16 mouse cellular contexts compared by ENCODE assay signal in genomic region chrX:98880314-98880713, GRCm38 (mm10).
"Had no signal": no experiment of that assay in that cellular context is flagged by ENCODE, and none has a peak within 500 bp of the region (broad histone marks: within the 10 kb centered on the region; RNA-seq: fewer than 3 reads in every experiment).

No protein-coding gene starts in this region.

- H3K4me1 ChIP-seq: limb, embryonic 12.5 days; limb, embryonic 15.5 days; liver, embryonic 15.5 days; lung, embryonic 15.5 days; midbrain, embryonic 15.5 days; stomach, embryonic 15.5 days had no signal

- H3K9me3 ChIP-seq: limb, embryonic 12.5 days; limb, embryonic 15.5 days; liver, embryonic 15.5 days; lung, embryonic 15.5 days; midbrain, embryonic 12.5 days; midbrain, embryonic 15.5 days; stomach, embryonic 15.5 days had no signal

- H3K4me3 ChIP-seq: limb, embryonic 12.5 days; limb, embryonic 15.5 days; liver, embryonic 15.5 days; lung, embryonic 15.5 days; midbrain, embryonic 12.5 days; midbrain, embryonic 15.5 days; myocyte; stomach, embryonic 15.5 days had no signal

- H3K4me2 ChIP-seq: limb, embryonic 12.5 days; limb, embryonic 15.5 days; liver, embryonic 11.5 days; liver, embryonic 15.5 days; lung, embryonic 15.5 days; midbrain, embryonic 12.5 days; midbrain, embryonic 15.5 days; stomach, embryonic 15.5 days had no signal

- H3K27me3 ChIP-seq: lung, embryonic 15.5 days; stomach, embryonic 15.5 days had no signal

- H3K27ac ChIP-seq: limb, embryonic 12.5 days; limb, embryonic 15.5 days; liver, embryonic 15.5 days; lung, embryonic 15.5 days; midbrain, embryonic 12.5 days; midbrain, embryonic 15.5 days; stomach, embryonic 15.5 days had no signal

- ATAC-seq: midbrain, embryonic 15.5 days had no signal

- DNase-seq: kidney, adult 18-20 months; kidney, adult 9 months; kidney, postnatal 14 days; kidney, postnatal 4 days; left cerebral cortex, postnatal 4 days; lung, postnatal 14 days; thymus, postnatal 25 days had no signal

- H3K9ac ChIP-seq: limb, embryonic 12.5 days; limb, embryonic 15.5 days; liver, embryonic 15.5 days; lung, embryonic 15.5 days; midbrain, embryonic 12.5 days; midbrain, embryonic 15.5 days; stomach, embryonic 15.5 days had no signal

- H3K36me3 ChIP-seq: limb, embryonic 12.5 days; limb, embryonic 15.5 days; liver, embryonic 15.5 days; lung, embryonic 15.5 days; midbrain, embryonic 12.5 days; midbrain, embryonic 15.5 days; stomach, embryonic 15.5 days had no signal
